Mouse (Mus musculus) neural tube, embryonic 13.5 days (tissue): ENCODE results near the gene Acbd5. TPM values are rescaled to one million over a fixed set of nuclear protein-coding genes. Genes with fewer than 3 reads are reported as not detected.
A peak's percentile ranks its signal among the peaks of the same experiment; 100 is the strongest.

Experiments used
- ATAC-seq: fragments of 200-750 bp; cut with Nextera tagmentation; 2 replicates; pipeline ENCODE4 v1.8.0; 2017; ENCODE audit warnings: low read depth, mild to moderate bottlenecking, moderate TSS enrichment, moderate library complexity
- H3K27ac ChIP-seq: fragments of 300-500 bp; sonication (generic); replicated peaks from 2 replicates; pipeline ENCODE4 v1.5.1; 2015; ENCODE audit warnings: moderate library complexity, mild to moderate bottlenecking, inconsistent platforms
- H3K27me3 ChIP-seq: fragments of 300-500 bp; sonication (generic); 2 replicates; pipeline ENCODE4 v1.6.1; 2015; ENCODE audit warnings: mild to moderate bottlenecking, inconsistent platforms
- H3K36me3 ChIP-seq: fragments of 300-500 bp; sonication (generic); 2 replicates; pipeline ENCODE4 v1.6.1; 2015; ENCODE audit warnings: mild to moderate bottlenecking, inconsistent platforms
- H3K4me1 ChIP-seq: fragments of 300-500 bp; sonication (generic); replicated peaks from 2 replicates; pipeline ENCODE4 v1.6.1; 2015; ENCODE audit warnings: inconsistent platforms
- H3K4me2 ChIP-seq: fragments of 300-500 bp; sonication (generic); 2 replicates; pipeline ENCODE4 v1.6.1; 2015; ENCODE audit warnings: inconsistent platforms, mild to moderate bottlenecking, moderate library complexity
- H3K4me3 ChIP-seq: fragments of 300-500 bp; sonication (generic); 2 replicates; pipeline ENCODE4 v1.5.1; 2015; ENCODE audit warnings: mild to moderate bottlenecking, inconsistent platforms
- H3K9ac ChIP-seq: fragments of 300-500 bp; sonication (generic); 2 replicates; pipeline ENCODE4 v1.6.1; 2015; ENCODE audit warnings: moderate library complexity, mild to moderate bottlenecking, inconsistent platforms
- H3K9me3 ChIP-seq: fragments of 300-500 bp; sonication (generic); 2 replicates; pipeline ENCODE4 v1.6.1; 2016; ENCODE audit warnings: inconsistent platforms
- WGBS: fragments of 180-500 bp; shearing (Covaris S2); methylation state at CpG from one replicate; pipeline ENCODE4 v1.1.7; 2015; 5-methylcytosine and 5-hydroxymethylcytosine counted together
- polyA plus RNA-seq: library from polyadenylated mRNA; unstranded; fragments of >200 nt; fragmentation: Nextera tagmentation; extraction: Ambion mirVana; gene quantifications from 2 replicates; pipeline ENCODE4 v1.2.1, GENCODE M21; 2015

The Acbd5 gene
- 78.0 and 81.1 TPM in 2 replicates for polyA plus RNA-seq

DNA sequence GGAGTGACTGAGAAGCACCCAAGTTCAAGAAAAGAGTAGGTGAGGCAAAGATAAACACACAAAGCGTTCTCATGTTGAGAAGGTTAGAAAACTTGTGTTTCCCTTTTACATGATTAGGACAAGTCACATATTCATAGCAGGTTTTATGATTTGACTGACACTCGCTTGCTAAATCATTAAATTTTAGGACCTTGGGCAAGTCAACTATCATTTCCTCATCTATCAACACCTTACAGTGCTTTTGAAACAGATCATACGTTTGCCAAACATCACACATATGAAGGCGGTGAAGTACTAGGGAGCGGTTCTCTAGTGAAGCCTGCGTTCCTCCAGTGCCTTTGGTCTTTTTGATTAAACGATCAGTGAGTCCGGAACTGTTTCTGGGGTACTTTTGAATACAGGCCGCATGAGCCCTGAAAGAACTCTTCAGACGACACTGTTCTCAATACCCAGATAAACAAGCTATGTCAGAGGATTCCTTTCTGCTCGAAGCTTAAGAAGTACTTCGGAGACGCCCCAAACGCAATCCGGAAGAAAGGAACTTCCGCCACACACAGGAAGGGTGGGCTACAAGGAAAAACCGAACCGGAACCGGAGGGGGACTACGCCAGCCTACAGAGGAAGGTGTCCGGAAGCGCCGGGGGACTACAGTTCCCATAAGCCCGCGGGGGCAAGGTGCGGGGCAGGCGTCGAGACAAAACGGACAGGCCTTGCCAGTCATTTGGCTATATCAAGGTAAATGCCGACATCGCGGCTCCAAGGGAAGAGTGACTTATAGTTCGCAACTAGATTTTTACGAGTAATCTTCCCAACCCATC lies at the start of gene Acbd5:
Gene Acbd5, plus strand, starts transcription at position 616 of the 818 bp plus-strand sequence.
- ATAC-seq = peak; percentile 97
- peaks cover 24% of the 10 kb centered on the region for H3K4me1 ChIP-seq
- 3% methylated on average over 34 of the region's 34 CpGs for WGBS
- H3K36me3 ChIP-seq = 0 out of 2 replicates have a peak, but pooled peaks cover 5% of the 10 kb centered on the region
- no peaks in the 10 kb centered on the region for H3K27me3 ChIP-seq
- H3K9me3 ChIP-seq = peaks cover 4% of the 10 kb centered on the region; the same call in 1 of the 2 replicates
- H3K4me3 ChIP-seq = peak within 1 kb of the TSS; percentile 74
- peak within 1 kb of the TSS; percentile 99 for H3K4me2 ChIP-seq
- peak within 1 kb of the TSS; percentile 97 for H3K27ac ChIP-seq
- H3K9ac ChIP-seq = peak within 1 kb of the TSS; percentile 91

DNA sequence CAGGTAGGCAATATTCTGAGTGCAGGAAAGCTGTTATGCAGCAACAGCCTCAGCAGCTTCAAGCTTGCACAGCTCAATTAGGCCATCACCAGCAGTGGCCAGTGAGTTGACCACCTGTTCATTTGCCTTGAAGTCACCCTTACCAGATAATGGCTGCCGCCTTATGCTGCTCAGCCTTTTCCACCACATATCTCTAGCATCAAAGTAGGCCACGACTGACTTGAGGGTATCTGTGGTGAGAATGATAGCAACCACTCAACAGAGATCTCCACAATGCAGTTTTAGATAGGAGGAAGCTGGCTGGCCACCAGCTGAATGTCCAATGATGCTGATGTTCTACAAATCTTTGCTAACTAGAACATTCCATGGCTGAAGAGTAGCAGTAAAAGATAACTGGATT lies 48.8 kb upstream of the Acbd5 start:
- no peak for ATAC-seq
- WGBS = 97% methylated on average over 2 of the region's 2 CpGs

GRCm38 (mm10) chr2:23021320-23021719 lies 46.6 kb upstream of the Acbd5 start:
- H3K4me1 ChIP-seq = 0 out of 2 replicates have a peak, but pooled peaks cover 7% of the 10 kb centered on the region
- no peaks in the 10 kb centered on the region for H3K9me3 ChIP-seq
- WGBS = 92% methylated on average over 4 of the region's 4 CpGs
- no peaks in the 10 kb centered on the region for H3K36me3 ChIP-seq
- ATAC-seq = no peak
- no peak overlapping the region for H3K4me3 ChIP-seq
- no peaks in the 10 kb centered on the region for H3K27me3 ChIP-seq
- H3K4me2 ChIP-seq = no peak overlapping the region
- H3K27ac ChIP-seq = no peak overlapping the region
- H3K9ac ChIP-seq = no peak overlapping the region

More for the DNA sequence above, 48.8 kb upstream of the Acbd5 start:
- no peaks in the 10 kb centered on the region for H3K27me3 ChIP-seq
- H3K36me3 ChIP-seq = no peaks in the 10 kb centered on the region
- H3K4me3 ChIP-seq = no peak overlapping the region
- H3K4me1 ChIP-seq = peaks cover 20% of the 10 kb centered on the region; the same call in 1 of the 2 replicates
- no peaks in the 10 kb centered on the region for H3K9me3 ChIP-seq
- H3K9ac ChIP-seq = no peak overlapping the region
- no peak overlapping the region for H3K4me2 ChIP-seq
- no peak overlapping the region for H3K27ac ChIP-seq

- Histone ChIP-seq H3K27me3 (no peaks in the 10 kb centered on the region), H3K4me1 (0 out of 2 replicates have a peak, but pooled peaks cover 7% of the 10 kb centered on the region), H3K9ac (no peak overlapping the region), H3K9me3 (no peaks in the 10 kb centered on the region), H3K36me3 (no peaks in the 10 kb centered on the region), H3K4me2 (no peak overlapping the region), H3K4me3 (no peak overlapping the region), H3K27ac (no peak overlapping the region)
- 50% methylated on average over 4 of the region's 4 CpGs for WGBS
- no peak for ATAC-seq
Observed at GRCm38 (mm10) chr2:23021721-23022120, 46.2 kb upstream of the Acbd5 start.

DNA sequence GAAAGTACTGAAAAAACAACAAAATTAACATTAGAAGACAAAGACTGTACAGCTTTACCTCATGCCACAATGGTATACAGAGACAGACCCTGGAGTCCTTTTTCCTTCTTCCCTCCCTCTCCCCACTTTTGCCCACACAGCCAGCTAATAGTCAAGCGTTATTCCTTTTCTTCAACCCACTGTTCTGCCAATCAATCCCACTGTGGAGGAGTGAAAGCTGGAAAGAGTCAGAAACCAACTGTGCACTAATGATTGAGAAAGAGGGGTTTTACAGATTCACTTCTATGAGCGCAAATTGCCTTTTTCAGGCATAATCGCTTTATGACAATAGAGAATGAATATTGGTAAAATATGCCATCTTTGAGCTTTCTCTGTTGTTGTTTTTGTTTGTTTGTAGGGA lies 44.9 kb upstream of the Acbd5 start:
- Histone ChIP-seq H3K4me2 (no peak overlapping the region), H3K4me1 (0 out of 2 replicates have a peak, but pooled peaks cover 7% of the 10 kb centered on the region), H3K27ac (no peak overlapping the region), H3K27me3 (no peaks in the 10 kb centered on the region), H3K9ac (no peak overlapping the region), H3K4me3 (no peak overlapping the region), H3K9me3 (no peaks in the 10 kb centered on the region), H3K36me3 (no peaks in the 10 kb centered on the region)
- WGBS = 91% methylated on average over 3 of the region's 3 CpGs
- ATAC-seq = no peak

DNA sequence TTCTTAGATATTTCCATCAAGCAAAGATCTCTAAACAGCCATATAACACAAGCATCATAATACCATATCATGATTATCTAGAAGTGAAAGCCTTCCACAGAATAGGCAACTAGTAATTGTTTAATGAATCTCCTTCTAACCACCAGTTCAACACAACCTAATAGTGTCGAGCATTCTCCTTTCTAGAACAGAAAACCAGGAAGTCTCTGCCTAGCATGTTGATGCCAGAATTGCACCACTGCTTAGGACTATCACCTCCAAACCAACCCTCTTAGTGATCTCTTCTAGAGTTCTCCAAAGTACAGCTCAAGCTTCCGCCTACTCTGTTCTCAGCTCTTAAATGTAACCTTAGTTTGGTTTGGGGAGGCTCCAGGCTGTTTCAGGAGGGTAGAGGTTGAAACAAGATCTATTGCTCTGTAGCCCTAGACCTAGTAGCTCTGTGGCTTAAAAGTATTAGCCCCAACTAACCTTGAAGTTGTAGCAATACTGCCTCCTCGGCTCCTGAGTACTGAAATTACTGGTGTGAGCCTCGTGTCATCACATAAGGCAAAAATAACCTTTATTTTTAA lies 44.2 kb upstream of the Acbd5 start:
- no peaks in the 10 kb centered on the region for H3K27me3 ChIP-seq
- no peaks in the 10 kb centered on the region for H3K9me3 ChIP-seq
- no peak overlapping the region for H3K27ac ChIP-seq
- no peak for ATAC-seq
- H3K9ac ChIP-seq = no peak overlapping the region
- WGBS = 92% methylated on average over 4 of the region's 4 CpGs
- H3K4me3 ChIP-seq = no peak overlapping the region
- 0 out of 2 replicates have a peak, but pooled peaks cover 7% of the 10 kb centered on the region for H3K4me1 ChIP-seq
- H3K4me2 ChIP-seq = no peak overlapping the region
- H3K36me3 ChIP-seq = no peaks in the 10 kb centered on the region

DNA sequence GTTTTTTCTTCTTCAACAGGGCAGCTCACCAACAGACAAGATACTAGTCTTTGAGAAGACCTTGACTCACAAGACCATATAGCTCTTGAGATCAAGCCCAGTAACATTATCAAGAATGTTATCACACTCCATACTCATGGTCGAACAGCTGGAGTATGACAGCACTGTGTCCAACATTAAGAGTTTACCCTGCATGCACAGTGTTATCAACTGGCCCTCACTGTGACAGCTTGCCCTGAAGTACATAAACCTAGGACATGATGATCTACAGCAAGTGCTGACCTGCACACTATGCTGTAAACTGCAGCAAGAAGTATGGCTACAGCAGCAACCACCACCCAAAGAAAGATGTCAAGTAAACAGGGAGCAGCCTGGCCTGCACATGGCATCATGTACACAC lies 41.6 kb upstream of the Acbd5 start:
- no peaks in the 10 kb centered on the region for H3K27me3 ChIP-seq
- 0 out of 2 replicates have a peak, but pooled peaks cover 4% of the 10 kb centered on the region for H3K9me3 ChIP-seq
- no peaks in the 10 kb centered on the region for H3K36me3 ChIP-seq
- no peak overlapping the region for H3K4me3 ChIP-seq
- no peak overlapping the region for H3K9ac ChIP-seq
- H3K27ac ChIP-seq = no peak overlapping the region
- no peak overlapping the region for H3K4me2 ChIP-seq
- 0 out of 2 replicates have a peak, but pooled peaks cover 7% of the 10 kb centered on the region for H3K4me1 ChIP-seq
- WGBS = 97% methylated on average over 1 of the region's 1 CpGs
- ATAC-seq = no peak

- no peak overlapping the region for H3K4me2 ChIP-seq
- ATAC-seq = no peak
- WGBS = 74% methylated on average over 4 of the region's 4 CpGs
Observed at GRCm38 (mm10) chr2:23028826-23029225, 39.1 kb upstream of the Acbd5 start.

GRCm38 (mm10) chr2:23030631-23031030 lies 37.3 kb upstream of the Acbd5 start:
- H3K9me3 ChIP-seq = 0 out of 2 replicates have a peak, but pooled peaks cover 4% of the 10 kb centered on the region
- 0 out of 2 replicates have a peak, but pooled peaks cover 4% of the 10 kb centered on the region for H3K4me1 ChIP-seq
- H3K36me3 ChIP-seq = no peaks in the 10 kb centered on the region
- ATAC-seq = no peak
- no peaks in the 10 kb centered on the region for H3K27me3 ChIP-seq
- WGBS = 96% methylated on average over 1 of the region's 4 CpGs
- no peak overlapping the region for H3K4me3 ChIP-seq
- no peak overlapping the region for H3K4me2 ChIP-seq
- no peak overlapping the region for H3K9ac ChIP-seq
- H3K27ac ChIP-seq = no peak overlapping the region

More at GRCm38 (mm10) chr2:23028826-23029225, 39.1 kb upstream of the Acbd5 start:
- Histone ChIP-seq H3K9ac (no peak overlapping the region), H3K4me1 (no peaks in the 10 kb centered on the region), H3K36me3 (no peaks in the 10 kb centered on the region), H3K27me3 (no peaks in the 10 kb centered on the region), H3K4me3 (no peak overlapping the region), H3K27ac (no peak overlapping the region), H3K9me3 (0 out of 2 replicates have a peak, but pooled peaks cover 4% of the 10 kb centered on the region)

- no peak overlapping the region for H3K4me3 ChIP-seq
- WGBS = 89% methylated on average over 3 of the region's 3 CpGs
- H3K9me3 ChIP-seq = 0 out of 2 replicates have a peak, but pooled peaks cover under 1% of the 10 kb centered on the region
- H3K27ac ChIP-seq = no peak overlapping the region
- ATAC-seq = no peak
- H3K9ac ChIP-seq = no peak overlapping the region
- H3K27me3 ChIP-seq = no peaks in the 10 kb centered on the region
- H3K4me1 ChIP-seq = peaks cover 30% of the 10 kb centered on the region
- H3K4me2 ChIP-seq = no peak overlapping the region
- no peaks in the 10 kb centered on the region for H3K36me3 ChIP-seq
Observed at GRCm38 (mm10) chr2:23034692-23035435, 33.1 kb upstream of the Acbd5 start.

GRCm38 (mm10) chr2:23035467-23035866 lies 32.5 kb upstream of the Acbd5 start:
- H3K9ac ChIP-seq = no peak overlapping the region
- H3K4me3 ChIP-seq = no peak overlapping the region
- H3K4me2 ChIP-seq = no peak overlapping the region
- no peaks in the 10 kb centered on the region for H3K9me3 ChIP-seq
- H3K27ac ChIP-seq = no peak overlapping the region
- no peaks in the 10 kb centered on the region for H3K36me3 ChIP-seq
- no peaks in the 10 kb centered on the region for H3K27me3 ChIP-seq
- H3K4me1 ChIP-seq = peaks cover 30% of the 10 kb centered on the region
- WGBS = 97% methylated on average over 1 of the region's 1 CpGs
- ATAC-seq = no peak
